Mouse (Mus musculus) lung, postnatal 36 days (tissue): Measurements from ENCODE around the gene Spsb4.
"Not testable (repeated sequence)": the region's sequence is repeated elsewhere in the genome, so short reads cannot be mapped to it uniquely, and the experiment has no call there.

Source experiments
- DNase-seq: peaks from one replicate; pipeline ENCODE4 v3.0.0; 2022; ENCODE audit warnings: mixed read lengths

The Spsb4 gene

DNA sequence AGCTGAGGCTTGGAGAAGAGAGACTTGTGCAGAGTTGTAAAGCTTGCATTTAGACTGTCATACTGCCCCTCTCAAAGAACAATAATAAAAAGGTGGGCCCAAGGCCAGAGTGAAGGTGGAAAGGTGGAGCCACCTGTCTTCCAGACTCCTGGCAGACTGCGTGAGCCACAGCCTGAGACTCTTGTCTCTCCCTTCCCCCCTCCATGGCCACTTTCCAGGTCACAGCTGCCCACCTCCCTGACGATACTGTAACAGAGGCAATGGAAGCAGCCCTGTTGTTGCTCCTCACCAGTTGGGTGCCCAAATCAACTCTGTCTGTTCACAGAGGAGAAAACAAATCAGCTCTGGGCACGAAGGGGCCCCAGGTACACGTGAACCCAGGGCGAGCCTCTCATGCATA lies 71.5 kb downstream of the Spsb4 start:
- no peak for DNase-seq

DNA sequence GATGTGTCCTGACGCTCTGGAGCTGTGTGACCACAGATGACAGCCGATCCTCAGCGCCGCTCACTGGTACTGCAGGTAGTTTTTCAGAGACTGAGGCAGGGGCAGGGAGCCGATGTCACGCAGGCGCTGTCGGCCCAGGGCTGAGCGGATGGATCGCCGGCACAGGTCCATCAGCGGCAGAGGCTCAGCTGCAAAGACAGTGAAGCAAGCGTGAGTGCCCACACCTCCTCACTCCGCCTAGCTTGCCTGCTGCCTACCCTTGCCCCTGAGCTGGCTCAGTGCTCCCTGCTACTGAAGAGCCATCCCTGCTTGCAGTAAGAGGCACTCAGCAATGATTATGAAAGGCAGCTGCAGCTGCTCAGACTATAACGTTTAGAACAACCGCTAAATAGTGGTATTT lies 74.1 kb downstream of the Spsb4 start:
- DNase-seq = no peak

DNA sequence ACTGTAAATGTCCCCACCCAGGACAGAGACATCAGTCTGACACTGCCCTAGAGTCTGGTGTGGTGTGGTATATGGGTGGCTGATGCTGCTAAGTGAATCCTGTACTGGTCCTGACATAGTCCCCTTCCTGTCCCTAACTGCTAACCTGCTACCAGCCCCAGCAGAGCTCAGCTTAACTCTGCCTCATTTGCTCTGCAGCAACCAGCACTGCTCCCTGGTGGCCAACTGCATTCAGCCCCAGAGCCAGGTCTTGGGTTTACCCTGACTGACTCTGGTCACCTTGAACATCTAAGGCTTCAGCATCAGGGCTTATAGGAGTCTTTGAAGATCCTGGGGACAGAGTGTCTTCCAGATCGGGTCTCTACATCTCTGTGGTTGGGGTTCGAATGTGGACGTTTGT lies 75.7 kb downstream of the Spsb4 start:
- DNase-seq = no peak

DNA sequence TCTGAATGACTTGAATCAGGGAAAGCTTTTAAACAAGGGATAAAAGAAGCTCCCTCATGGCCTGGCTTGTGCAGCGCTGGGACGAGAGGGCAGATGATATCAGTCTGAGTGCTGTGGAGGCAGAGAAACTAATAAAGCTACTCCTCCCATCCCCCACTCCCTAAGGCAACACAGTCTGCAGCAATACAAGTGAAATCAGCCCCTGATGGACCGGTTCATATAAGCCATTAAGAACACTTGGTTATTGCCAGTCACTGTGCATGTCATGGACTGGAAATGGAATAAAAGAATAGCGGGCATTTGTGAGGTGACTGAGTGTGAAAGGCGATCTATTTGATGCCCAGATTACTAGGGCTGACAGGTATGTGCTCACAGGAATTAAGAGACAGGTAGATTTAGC lies 79.8 kb downstream of the Spsb4 start:
- DNase-seq = no peak

DNA sequence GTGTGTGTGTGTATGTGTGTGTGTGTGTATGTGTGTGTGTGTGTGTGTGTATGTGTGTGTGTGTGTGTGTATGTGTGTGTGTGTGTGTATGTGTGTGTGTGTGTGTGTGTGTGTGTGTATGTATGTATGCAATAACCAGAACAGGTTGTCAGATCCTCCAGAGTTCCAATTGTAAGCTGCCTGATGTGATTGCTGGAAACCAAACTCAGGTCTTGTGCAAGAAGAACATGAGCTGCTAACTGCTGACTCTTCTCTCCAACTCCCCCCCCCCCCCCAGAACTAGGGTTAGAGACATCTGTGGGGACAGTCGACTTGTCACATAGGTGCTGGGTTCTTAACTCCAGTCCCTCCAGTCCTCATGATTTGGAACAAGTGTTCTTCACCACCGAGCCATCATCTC lies 82.2 kb downstream of the Spsb4 start:
- DNase-seq = not testable (repeated sequence)

DNA sequence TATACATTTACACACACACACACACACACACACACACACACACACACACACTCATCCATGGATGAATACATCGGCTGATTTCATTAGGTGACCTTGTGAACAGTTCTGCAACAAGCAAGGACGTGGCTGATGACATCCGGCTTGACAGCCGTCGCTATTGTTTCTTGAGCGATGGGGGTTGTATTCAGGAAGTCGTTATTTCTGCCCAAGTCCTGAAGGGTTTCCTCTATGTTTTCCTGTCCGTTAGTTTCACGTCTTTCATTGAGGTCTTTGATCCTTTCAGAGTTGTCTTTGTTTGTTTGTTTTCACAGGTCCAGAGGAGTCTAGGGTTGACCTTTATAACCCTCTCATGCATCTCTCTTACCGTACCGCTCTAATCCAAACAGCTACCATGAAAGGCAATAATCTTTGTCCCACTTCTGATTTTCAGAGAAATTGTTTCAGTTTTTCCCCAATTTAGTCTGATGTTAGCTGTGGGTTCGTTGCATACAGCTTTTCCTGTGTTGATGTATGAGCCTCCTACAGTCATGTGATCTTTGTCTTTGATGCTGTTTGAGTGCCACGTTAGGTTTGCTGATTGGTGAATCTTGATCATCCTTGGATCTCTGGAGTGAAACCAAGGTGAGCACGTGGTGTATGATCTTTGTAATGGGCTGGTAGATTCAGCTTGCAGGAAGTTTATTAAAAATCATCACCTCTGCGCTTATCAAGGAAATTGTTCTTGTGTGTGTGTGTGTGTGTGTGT lies 82.9 kb downstream of the Spsb4 start:
- DNase-seq = no peak

DNA sequence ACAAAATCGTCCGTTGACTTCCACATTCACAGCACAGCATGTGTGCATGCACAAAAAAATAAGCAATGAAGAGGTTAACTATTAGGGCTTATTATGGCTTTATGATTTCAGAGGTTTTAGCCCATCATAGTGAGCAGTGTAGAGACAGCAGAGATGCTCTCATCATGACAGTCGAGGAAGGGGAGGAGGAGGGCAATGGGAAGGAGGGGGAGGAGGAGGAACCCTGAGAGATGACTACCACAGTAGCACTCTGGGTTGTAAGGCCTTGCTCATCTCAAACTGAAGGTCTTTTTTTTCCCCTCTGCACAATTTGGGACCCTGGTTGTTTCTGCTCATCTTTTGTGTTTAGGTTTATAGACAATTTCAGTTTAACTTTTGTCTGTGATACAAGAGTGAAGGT lies 83.8 kb downstream of the Spsb4 start:
- DNase-seq = no peak

DNA sequence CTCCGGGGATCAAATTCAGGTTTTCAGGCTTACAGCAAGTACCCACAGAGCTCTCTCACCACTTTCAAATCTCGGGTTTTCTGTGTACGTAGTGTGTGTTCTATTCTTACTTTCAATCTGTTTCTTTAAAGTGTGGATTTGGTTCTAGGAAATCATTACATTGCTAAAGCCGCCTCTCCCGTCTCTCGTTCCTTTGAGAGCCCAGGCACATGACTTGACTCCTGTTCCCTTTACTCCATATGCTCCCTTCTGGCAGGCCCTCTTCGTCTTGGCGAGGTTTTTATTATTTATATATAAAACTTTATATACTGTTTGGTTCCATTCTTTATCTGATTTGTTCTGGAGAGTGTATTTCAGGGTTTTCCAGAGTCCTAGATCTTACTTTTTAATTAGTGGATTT lies 85.9 kb downstream of the Spsb4 start:
- no peak for DNase-seq

DNA sequence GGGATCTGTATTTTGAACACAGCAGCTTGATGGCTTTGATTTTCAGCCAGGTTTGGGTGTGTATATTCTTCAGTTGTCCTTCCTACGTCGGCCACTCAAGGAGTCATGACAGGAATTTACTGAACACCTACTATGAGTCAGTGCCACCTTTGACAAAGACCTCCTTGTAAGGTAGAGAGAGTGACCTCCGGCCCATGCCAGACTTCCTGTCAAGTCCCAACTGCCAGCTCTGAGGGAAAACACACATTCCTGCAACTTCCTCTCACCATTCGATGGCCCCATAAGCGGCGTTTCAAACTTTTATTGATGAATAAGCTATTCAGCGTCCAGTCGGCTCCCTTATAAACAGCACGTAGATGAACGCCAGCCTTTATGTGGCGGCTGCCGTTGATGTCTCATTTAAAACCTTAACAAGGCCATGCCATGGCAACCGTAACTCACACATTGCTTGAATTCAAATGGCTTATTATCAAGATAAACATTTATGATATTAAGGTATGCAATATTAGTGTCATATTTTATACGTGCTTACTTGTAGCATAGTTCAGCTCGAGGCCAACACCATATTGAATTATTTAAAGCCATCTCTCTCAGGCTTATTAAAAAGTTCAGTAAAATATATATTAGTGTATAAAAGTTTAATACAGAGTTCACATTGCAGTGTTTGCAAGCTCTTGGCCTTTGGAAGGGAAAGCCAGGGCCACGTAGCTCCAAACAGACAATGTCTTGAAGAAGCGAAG lies 94.9 kb downstream of the Spsb4 start:
- DNase-seq = no peak

DNA sequence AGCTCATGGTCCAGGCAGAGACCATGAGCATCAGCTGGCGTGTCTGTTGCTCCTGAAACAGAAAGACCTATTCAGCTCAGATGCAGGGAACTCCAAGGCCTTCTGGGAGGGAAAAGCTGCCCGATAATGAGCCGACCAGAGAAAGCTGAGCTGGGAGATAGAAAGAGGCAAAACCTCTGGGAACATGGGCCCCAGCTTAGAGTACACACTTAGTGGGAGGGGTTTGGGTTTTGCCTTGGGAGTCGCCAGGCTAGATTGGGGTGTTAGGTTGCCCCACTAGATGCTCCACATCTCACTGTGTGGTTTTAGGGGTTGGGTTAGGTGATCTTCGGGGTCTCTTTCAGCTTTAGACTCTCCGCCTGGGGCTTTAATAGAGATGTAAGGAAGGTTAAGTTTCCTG lies 95.5 kb downstream of the Spsb4 start:
- DNase-seq = no peak

DNA sequence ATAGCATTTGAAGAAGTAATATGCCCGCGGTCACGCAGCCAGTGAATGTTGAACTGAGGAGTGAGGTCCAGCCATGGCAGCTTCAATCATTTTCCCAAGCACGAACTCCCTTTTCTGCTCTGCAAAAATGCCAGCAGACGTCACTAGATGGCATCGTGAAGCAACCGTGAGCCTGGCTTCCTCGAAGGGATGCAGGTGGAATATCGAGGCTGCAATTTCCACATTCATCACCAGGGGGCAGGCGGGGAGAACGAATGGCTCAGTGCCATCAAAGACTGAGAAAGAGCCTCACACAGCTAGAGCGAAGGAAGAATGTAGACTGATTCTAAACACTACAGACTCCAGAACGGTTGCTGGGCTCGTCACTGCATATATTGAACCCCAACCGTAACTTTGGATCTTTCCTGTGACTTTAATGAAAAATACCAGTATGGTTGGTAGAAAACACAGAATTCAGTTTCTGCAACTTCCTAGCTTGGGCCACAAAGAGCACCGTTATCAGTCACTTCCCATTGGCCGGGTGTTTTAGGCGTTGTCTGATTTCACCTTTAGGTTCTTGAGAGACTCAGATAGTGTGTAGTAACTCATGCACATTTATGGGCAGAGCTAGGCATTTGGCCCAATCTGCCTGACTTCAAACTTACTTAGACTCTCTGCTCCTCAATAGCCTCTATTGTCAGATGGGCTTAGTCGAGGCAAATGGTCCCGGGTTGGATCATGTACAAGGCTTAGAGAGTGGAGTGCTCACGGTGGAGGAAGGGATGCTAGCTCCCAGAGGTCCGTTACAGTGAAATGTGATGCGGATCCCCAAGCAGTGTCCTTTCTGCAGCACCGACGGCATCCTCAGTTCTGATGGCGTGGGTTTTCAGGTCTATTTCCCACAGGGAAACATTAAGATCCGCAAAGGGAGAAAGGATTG lies 101.8 kb downstream of the Spsb4 start:
- DNase-seq = peak; percentile 94

DNA sequence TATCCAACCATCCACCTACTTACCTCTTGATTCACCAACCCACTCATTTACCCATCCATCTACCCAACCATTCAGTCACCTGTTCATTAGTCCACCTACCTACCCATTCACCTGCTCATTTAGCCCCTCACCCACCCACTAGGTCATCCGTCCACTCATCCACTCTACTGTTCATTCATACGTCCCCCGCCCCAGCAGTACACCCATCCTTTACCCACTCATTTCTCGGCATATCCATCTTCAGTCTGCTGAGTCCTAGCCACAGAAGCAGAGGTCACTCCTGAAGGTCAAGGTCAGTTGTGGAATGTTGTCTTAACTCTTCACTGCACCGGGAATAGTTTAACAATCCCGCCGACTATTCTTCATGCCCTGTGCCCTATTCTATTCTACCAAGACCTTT lies 102.6 kb downstream of the Spsb4 start:
- no peak for DNase-seq

DNA sequence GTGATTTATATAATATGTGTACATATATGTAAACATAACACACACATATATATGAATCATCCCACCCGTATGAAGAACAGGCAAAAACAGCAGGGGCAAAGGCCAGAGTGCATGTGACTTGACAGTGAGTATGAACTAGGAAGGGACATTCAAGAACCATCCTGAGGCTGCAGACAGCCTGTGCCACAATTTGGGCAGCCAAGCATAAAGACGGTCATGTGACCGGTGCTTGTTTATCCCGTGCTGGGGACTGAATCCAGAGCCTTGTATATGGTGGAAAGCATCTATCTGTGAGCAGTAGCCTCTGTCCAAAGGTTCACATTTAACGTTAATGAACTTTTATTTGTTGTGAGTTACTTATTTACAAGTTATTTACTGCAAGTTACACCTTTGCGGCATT lies 103.8 kb downstream of the Spsb4 start:
- no peak for DNase-seq

DNA sequence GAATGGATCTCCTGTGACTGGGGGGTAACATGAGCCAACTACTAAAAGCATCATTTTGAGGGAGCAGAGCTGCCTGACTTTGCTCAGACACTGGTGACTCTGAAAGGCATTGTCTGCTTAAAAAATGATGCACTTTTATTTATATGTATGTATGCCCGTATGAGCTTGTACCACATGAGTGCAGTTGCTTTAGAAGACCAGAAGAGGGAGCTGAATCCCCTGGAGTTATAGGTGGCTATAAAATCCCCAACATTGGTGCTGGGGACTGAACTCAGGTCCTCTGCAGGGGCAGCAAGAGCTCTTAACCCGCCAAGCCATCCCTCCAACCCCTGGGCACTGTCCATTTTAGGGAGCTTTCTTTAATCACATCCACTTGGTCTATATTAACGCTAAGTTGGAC lies 104.6 kb downstream of the Spsb4 start:
- DNase-seq = no peak

DNA sequence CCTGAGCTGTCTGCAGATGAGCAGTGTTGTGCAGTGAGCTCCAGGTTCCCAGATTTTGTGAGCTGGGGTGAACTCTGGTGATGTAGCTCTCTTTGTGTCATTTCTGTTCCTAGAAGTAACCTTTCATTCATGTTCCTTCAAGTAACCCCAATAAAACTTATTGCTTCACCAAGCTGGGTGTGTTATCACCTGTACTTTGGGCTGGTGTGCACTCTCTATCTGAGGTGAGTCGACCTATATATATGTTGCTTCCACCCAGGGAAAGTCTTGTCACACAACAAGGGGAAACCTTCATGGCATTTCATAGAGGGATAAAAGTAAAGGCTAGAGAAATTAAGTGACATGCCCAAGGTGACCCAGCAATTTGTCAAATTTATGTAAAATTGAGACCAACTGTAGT lies 109.1 kb downstream of the Spsb4 start:
- no peak for DNase-seq

DNA sequence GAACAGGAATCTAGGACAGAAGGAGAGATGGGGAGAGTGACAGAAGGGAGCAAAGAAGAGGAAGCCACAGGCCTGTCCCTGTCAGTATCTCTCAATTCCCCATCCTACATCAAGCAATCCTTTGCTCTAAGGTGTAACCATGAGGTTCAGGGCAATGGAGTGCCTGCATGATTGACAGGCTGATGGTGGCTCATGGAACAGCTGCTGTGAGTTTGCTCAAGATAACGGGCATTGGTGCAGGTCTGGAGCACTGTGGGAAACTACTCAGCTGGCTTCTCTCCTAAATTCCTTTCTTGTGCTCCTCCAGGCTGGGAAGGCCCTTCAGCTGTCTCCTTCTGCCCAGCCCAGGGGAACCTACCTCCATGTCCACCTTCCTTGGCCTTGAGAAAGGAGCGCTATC lies 109.9 kb downstream of the Spsb4 start:
- no peak for DNase-seq

DNA sequence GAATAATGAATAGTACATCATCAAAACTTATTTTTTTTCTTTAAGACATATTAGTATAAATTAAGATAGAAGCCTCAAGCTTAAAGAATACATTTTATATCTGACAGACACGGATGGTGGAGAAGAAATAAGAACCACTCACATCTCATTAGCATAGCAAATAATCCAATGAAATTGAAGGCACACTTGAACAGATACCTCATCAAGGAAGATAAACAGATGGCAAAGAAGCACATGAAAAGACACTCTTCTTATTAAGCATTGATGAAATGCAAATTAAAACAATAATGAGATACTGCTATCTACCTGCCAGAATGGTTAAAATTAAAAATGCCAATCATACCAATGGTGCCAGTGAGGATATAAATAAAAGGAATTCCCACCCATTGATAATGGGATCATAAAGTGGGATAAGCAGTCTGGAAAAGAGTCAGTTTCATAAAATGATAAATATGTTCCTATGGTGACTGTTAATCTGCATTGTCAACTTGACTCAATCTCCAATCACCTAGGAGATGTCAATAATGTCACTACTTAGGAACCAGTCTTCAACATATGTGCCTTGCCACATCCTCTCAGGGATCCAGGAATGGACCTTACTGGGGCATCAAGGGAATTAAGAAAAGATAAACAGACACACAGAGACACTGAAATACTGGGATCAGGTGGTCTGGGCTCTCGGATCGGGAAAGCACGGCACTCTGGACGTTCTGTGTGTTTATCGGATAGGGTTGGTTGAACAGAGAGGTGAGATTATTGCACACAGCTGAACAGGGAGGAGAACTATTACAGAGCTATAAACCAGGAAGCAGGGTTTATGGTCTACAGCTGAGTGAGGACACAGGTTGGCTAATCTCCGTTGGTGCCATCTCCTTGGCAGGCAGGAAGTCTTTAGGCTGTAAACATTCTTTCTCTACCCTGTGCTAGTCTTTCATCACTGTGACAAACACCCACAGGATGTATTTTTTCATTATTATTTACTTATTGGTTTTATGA lies 114.0 kb downstream of the Spsb4 start:
- no peak for DNase-seq

DNA sequence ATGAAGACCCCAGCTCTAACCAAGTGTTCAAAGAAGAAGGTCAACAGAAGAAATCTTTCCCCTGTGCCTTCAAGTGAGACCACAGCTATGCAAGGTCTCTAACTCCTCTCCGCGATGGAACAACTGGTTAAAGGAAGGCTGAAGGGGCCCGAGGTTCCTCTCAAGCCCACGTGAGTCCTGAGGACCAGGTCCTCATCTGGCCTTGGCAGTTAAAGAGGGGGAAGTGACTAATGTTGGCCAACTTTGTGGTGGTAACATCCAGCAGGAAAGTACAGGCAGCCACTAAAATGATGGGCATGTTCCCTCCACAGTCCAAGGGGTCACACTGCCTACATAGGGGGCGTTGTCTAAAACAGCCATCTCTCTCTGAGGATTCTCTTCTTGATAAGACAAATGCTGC lies 118.9 kb downstream of the Spsb4 start:
- no peak for DNase-seq

DNA sequence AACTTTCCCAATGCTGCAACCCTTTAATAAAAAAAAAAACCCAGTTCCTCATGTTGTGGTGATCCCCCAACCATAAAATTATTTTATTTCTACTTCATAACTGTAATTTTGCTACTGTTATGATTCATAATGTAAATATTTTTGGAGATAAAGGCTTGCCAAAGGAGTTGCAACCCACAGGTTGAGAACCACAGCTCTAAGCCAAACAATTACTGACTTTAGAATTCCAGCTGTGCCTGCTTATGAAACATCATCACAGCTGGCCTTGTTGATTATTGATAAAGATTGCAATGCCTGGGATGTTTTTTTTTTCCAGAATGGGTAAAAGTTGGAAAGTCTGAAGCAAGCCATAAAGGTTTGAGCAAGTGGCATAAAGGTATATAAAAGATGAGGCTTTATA lies 119.6 kb downstream of the Spsb4 start:
- DNase-seq = no peak

DNA sequence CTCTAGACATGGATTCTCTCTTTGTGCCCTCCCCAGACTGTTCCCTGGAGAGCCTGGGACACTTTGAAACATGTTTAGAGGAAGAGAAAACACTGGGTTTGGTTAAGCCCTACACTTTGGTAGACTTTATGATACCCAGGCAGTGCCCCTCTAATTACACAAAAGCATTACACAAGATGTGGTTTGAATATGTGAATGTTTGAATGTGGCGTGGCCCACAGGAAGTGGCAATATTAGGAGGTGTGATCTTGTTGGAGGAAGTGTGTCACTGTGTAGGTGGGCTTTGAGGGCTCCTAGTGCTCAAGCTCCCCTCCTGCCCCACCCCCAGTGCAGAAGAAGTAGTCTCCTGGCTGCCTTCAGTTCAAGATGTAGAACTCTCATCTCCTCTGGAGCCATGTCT lies 122.0 kb downstream of the Spsb4 start:
- no peak for DNase-seq

DNA sequence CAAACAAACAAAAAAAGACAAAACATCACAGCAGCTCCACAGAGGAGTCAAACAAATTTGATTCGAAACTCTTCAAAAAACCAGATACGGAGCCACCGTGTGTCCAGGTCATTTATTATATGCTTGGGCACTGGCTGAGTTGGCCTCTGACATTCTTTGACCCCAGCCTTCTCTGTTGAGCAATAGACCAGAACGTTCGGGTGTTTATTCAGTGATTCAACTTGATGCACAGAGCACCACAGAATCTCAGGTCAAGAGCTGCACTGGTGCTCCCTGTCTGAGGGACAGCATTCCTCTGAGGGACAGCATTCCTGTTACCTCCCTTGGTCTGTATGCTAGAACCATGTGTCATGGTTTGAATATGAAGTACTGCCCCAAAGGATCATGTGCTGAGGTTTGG lies 125.1 kb downstream of the Spsb4 start:
- no peak for DNase-seq
